Mouse (Mus musculus) T-cell, adult 2 months (primary cell): ENCODE measurements at regions not wholly inside any gene's neighbourhood (a gene's known extent, or its start where the extent isn't known, plus 50 kb on each side); places are given as distances from the start of the nearest gene placed in this dataset.

ENCODE experiments used
- DNase-seq: peaks from one replicate; pipeline ENCODE4 v3.0.0; 2022; ENCODE audit warnings: low spot score

GRCm38 (mm10) chr16:5673372-5673960 is 211.7 kb upstream of the Rbfox1 start:
- no peak for DNase-seq

GRCm38 (mm10) chr16:5672871-5673270 is 212.3 kb upstream of the Rbfox1 start:
- DNase-seq = no peak

GRCm38 (mm10) chr16:5668403-5668967 is 216.7 kb upstream of the Rbfox1 start:
- DNase-seq = no peak

- DNase-seq = no peak
These were observed 223.2 kb upstream of the Rbfox1 start for GRCm38 (mm10) chr16:5661918-5662317.

GRCm38 (mm10) chr16:5651551-5651950 is 233.6 kb upstream of the Rbfox1 start:
- no peak for DNase-seq

- DNase-seq = no peak
These were observed 234.2 kb upstream of the Rbfox1 start for GRCm38 (mm10) chr16:5651002-5651401.

- DNase-seq = no peak
These were observed 245.2 kb upstream of the Rbfox1 start for GRCm38 (mm10) chr16:5639956-5640355.

GRCm38 (mm10) chr16:5629996-5630395 is 255.2 kb upstream of the Rbfox1 start:
- DNase-seq = no peak

GRCm38 (mm10) chr16:5627910-5628309 is 257.2 kb upstream of the Rbfox1 start:
- no peak for DNase-seq

- no peak for DNase-seq
These were observed 257.8 kb upstream of the Rbfox1 start for GRCm38 (mm10) chr16:5627117-5627909.

- DNase-seq = no peak
These were observed 260.0 kb upstream of the Rbfox1 start for GRCm38 (mm10) chr16:5625159-5625558.

- no peak for DNase-seq
These were observed 264.6 kb upstream of the Rbfox1 start for GRCm38 (mm10) chr16:5620566-5620965.

GRCm38 (mm10) chr16:5616356-5616755 is 268.8 kb upstream of the Rbfox1 start:
- no peak for DNase-seq

GRCm38 (mm10) chr16:5595359-5595758 is 289.8 kb upstream of the Rbfox1 start:
- no peak for DNase-seq

GRCm38 (mm10) chr16:5578333-5578732 is 306.8 kb upstream of the Rbfox1 start:
- no peak for DNase-seq

- DNase-seq = no peak
These were observed 312.4 kb upstream of the Rbfox1 start for GRCm38 (mm10) chr16:5572780-5573179.

GRCm38 (mm10) chr16:5570619-5571018 is 314.5 kb upstream of the Rbfox1 start:
- DNase-seq = no peak

GRCm38 (mm10) chr16:5569101-5569500 is 313.3 kb upstream of the Eef2kmt start:
- no peak for DNase-seq

- no peak for DNase-seq
These were observed 293.2 kb upstream of the Eef2kmt start for GRCm38 (mm10) chr16:5549026-5549425.

GRCm38 (mm10) chr16:5548602-5549001 is 292.8 kb upstream of the Eef2kmt start:
- DNase-seq = no peak

GRCm38 (mm10) chr16:5546808-5547207 is 291.0 kb upstream of the Eef2kmt start:
- no peak for DNase-seq

GRCm38 (mm10) chr16:5545801-5546200 is 290.0 kb upstream of the Eef2kmt start:
- no peak for DNase-seq

- DNase-seq = no peak
These were observed 288.7 kb upstream of the Eef2kmt start for GRCm38 (mm10) chr16:5544436-5544835.
